Mouse (Mus musculus): ENCODE results near the gene Slc51b.
A peak's percentile ranks its signal among the peaks of the same experiment; 100 is the strongest.

Gene Slc51b

DNA sequence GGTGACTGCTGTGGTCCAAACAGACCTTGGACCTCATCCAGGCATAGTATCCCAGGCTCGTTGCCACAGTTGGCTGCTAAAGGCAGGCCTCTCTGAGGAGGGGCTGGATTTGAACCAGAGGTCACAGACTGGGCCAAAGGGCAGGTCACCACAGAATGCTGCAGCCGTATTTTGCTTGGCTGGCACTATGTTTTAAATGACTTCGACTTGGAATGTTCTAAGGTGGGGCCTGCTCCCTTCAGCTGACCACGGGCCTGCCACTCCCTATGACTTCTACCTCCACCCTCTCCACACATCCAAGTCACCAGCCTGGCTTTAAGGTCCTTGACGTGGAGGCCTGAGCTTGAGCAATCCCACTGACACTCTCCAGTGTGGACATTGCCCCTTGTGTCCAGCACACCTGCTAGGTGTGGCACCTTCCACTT, 13.9 kb downstream of the Slc51b start:
- no peak for DNase-seq (ENCODE audit: low spot score in 2 of 2)

DNA sequence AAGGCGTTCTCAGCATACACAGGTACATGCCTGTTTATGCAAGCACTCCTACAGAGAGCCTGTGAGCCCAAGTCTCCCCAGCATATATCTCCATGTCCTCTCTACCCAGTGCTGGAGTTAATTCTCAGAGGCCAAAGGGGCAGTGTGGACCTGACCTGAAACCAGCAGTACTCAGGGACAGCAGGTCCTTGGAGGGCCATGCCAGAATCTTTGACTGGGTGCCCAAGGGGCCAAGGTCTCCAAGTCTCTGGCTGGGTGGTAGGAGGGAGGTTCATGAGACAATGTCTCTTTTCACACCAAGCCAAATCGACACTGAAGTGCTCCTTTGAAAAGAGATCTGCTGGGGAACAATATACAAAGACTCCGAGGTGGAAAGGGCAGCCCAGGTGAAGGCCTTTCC, 14.9 kb downstream of the Slc51b start:
- no peak for DNase-seq (ENCODE audit: low spot score in 2 of 2)

DNA sequence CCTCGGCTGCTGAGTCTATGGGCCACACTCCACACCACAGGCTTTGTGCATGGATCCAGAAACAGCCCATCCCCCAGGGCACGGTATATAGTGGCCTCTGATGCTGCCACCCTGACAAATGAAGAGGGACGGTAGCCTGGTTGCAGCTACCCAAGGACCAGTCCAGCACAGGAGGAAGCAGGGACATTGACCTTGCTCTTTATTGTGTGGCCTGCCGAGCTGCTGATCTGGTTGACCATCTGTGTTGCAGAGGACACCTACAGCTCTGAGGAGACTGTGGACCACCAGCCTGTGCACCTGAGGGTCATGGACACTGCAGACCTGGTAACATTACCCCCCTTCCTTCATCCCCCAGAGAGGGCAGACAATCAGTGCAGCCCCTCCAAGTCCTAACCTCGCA, 15.4 kb downstream of the Slc51b start:
- DNase-seq (ENCODE audit: low spot score in 2 of 2): no peak

- no peak for DNase-seq (ENCODE audit: low spot score in 2 of 2)
Observed at GRCm38 (mm10) chr9:65405184-65405449, 17.6 kb downstream of the Slc51b start.

- peak; percentile 70 to 83 for DNase-seq (ENCODE audit: low spot score in 2 of 2)
Observed at GRCm38 (mm10) chr9:65404331-65405183, 18.2 kb downstream of the Slc51b start.

- DNase-seq (ENCODE audit: low spot score in 2 of 2): no peak
Observed at GRCm38 (mm10) chr9:65399934-65400333, 22.8 kb downstream of the Slc51b start.

- DNase-seq (ENCODE audit: low spot score in 2 of 2): peak; percentile 58 to 67
Observed at GRCm38 (mm10) chr9:65398279-65398678, 24.5 kb downstream of the Slc51b start, which contains the start of gene Rasl12. Gene Rasl12, plus strand, starts transcription at chr9:65398506.

DNA sequence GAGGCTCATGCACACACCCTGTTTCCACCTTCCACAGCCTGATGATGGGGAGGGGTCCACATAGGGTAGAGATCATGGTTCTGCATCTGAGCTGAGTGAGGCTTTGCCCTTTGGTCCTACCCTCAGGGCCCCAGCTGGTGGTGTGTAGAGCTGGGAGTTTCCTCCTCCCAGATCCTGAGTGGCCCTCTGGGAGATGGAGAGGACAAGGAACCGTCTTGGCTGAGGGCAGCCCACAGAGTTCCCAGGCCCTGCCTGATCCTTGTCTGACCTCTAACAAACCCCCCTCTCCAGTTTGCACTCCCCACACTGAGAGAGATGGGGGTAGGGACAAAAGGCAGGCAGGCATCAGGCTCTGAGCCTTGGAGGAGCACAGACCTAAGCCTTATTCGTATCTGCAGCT, 28.4 kb downstream of the Slc51b start:
- no peak for DNase-seq (ENCODE audit: low spot score in 2 of 2)

GRCm38 (mm10) chr9:65393606-65394005, 29.1 kb downstream of the Slc51b start:
- DNase-seq (ENCODE audit: low spot score in 2 of 2): no peak

GRCm38 (mm10) chr9:65392638-65393364, 30.0 kb downstream of the Slc51b start:
- peak; percentile 57 to 69 for DNase-seq (ENCODE audit: low spot score in 2 of 2)

DNA sequence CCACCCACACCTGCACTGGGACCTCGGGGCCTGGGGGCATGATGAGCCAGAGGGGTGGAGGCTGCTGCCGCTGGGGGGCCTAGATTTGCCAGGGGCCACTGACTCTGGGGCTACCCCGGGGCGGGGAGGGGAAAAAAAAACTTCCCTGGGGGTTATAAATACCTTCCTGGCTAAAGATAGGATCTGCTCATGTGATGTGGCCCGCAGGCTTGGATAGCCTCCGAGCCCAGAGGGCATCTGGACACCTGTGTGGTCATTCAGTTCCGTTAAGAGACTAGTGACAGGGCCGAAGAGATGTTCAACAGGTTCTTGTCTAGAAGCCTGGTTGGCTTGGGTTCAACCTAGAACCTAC, 31.2 kb downstream of the Slc51b start, which contains the start of gene Kbtbd13:
TSS of gene Kbtbd13 (minus strand) at position 40 of the 352 bp plus-strand sequence.
- no peak for DNase-seq (ENCODE audit: low spot score in 2 of 2)

DNA sequence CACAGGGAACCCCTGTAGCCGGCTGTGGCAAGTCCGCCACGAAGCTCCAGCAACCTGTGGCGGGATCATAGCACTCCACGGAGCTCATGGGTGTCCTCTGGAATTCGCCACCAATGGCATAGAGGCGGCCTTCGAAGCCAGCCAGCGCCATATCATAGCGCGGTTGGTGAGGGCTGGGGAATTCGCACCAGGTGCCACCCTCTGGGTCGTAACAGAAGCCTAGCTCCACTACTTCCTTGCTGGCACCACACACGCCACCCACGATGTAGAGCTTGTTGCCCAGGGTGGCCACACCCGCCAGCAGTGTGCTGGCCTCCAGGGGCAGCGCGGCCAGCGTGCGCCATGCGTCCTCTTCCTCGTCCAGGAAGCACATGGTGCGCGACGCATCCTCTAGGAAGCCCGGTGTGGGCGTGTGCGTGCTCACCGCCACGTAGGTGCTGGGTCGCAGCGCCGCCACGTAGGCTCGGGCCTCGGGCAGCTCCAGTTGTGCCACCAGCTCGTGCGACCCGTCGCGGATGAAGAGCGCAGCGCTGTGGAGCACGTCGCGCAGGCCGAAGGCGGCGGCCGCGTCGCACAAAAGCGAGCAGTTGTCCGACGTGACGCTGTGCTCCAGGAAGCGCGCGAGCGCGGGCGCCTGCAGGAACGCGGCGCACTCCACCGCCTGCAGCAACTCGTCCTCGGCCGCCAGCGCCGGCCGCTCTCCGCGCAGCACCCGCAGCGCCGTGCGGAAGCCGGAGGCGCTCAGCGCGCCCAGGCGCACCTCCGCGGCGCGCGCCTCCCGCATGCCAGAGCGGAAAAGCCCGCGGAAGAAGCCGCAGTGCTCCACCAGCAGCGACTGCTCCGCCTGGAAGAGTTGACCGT, 31.8 kb downstream of the Slc51b start:
- DNase-seq (ENCODE audit: low spot score in 2 of 2): no peak

DNA sequence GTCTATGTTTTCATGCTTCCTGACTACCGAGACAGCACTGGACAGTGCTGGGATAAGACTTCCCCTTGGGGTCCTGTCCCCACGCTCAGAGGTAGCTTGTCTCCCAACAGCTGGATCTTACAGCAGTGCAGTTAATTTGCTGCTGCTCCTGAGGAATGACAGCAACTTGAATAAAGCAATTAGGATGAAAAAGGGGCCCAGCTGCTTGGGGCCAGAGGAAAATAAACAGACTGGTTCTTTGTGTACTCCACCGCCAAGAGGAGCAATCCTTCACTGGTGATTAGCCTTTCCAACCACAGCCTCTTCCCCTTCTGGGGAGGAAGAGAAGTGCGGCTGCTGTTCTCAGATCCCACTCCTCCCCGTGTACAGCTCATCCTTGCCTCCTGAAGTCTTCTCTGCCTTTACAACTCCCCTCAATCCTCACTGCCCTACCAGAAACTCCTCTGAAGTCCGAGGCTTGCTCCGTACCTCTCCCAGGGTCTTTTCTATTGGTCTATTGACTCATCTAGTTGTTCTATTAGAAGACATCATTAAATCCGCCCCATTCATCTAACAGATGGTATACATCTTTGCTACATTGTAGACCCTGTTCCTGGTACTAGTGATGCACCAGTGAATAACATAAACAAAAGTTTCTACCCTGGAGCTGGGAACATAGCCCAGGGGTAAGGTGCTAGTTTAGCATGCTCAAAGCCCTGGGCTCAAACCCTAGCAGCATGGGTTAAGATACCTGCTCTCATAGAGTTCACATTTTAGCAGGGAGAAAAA, 36.2 kb downstream of the Slc51b start:
- DNase-seq (ENCODE audit: low spot score in 2 of 2): no peak

- DNase-seq (ENCODE audit: low spot score in 2 of 2): no peak
Observed at GRCm38 (mm10) chr9:65384276-65384675, 38.5 kb downstream of the Slc51b start.

- DNase-seq (ENCODE audit: low spot score in 2 of 2): no peak
Observed at GRCm38 (mm10) chr9:65382751-65383097, 40.0 kb downstream of the Slc51b start.

DNA sequence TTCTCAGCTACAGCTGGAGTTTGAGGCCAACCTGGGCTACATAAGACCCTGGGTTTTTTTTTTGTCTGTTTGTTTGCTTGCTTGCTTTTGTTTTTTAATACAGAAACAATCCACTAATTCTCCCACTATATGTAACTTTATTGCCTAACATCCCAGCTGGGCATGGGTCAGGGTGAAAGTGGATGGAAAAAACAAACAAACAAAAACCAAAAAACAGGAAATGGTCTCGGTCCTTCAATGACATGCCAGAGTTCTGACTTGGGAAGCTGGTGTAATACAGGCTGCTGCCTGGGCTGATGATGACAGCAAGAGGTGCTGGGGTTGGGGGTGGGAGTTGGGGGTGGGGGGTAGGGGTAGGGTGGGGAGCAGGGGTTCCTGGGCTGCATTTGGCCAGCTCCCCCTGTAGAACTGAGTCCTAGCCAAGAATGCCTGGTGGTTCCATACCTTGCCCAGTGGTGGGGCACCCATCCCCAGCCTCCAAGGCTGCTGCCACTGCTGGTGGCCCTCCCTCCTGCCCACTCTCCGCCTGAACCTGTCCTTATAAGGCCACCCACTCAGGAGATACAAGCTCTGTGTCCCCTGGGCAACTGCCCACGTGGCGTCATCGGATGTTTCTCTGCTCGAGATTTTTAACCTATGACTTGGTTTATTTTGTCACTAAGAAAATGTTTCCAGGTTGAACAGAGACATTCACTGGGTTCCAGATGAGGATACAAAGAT, 40.6 kb downstream of the Slc51b start:
- DNase-seq (ENCODE audit: low spot score in 2 of 2): no peak

DNA sequence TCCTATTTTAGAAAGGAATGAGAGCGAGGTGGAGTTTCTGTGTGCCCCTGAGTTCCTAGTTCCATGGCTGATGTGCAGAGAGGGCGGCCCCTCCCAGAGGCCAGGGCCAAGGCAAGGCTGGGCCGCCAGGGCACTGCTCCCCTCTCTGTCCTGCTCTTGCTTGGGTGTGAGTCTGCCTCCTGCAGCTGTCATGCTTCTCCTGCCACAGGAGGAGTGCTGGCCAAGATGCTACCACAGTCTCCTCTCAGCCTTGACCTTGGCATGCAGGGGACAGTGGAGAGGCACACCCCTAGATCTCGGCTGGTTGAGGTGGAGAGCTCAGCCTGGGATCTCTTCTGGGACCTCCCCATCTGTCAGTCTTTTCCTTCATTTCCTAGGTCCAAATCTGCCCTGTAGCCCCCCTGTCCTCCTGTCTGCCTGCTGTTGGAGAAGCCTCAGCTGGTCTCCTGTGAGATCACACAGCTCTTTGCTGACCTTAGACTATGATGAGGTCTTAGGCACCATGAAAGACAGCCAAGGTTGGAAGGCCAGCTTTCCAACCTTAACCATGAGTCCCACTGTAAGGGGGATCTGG, 41.7 kb downstream of the Slc51b start:
- DNase-seq (ENCODE audit: low spot score in 2 of 2): no peak

DNA sequence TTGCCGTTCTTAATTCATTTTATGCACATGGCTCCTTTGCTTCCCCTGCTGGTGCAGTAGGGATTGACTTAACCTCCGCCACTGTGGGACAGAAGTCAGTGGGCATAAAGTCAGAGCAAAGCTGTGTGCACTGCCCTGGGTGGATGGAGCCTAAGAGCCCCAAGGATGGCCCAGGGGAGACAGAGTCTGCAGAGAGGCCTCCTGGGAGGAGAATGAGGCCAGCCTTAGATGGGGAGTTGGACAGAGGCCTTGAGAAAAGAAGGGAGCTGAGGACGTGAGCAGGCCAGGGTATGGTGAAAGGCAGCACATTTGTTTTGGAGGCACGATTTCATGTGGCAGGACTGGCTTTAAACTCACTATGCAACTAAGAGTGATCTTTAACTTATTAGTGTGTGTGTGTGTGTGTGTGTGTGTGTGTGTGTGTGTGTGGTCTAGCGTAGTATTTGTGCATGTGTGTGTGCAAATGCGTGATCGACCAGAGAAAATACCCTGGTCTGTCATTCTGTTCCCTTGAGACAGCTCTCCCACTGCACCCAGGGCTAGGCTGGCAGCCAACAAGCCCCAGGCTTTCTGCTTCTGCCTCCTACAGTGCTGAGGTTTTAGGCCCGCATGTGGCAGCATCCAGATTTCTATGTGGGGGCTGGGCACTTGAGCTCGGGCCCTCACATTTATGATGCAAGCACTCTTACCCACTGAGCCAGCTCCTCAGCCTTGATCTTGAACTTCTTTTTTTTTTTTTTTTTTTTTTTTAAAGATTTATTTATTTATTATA, 47.4 kb downstream of the Slc51b start:
- DNase-seq (ENCODE audit: low spot score in 2 of 2): no peak

- DNase-seq (ENCODE audit: low spot score in 2 of 2): no peak
Observed at GRCm38 (mm10) chr9:65374468-65375162, 48.1 kb downstream of the Slc51b start.

Measured in natural killer cell, adult 2 months (primary cell).